Mouse (Mus musculus) gastrocnemius, adult 2 months (tissue): Measurements from ENCODE around the gene Bcar3. TPM values are rescaled to one million over a fixed set of nuclear protein-coding genes. Genes with fewer than 3 reads are reported as not detected.

Experiments
- DNase-seq: peaks from one replicate; pipeline ENCODE4 v3.0.0; 2022
- H3K27ac ChIP-seq: fragments of 200-600 bp; 2 replicates; pipeline ENCODE4 v1.8.1; 2022; ENCODE audit warnings: mild to moderate bottlenecking
- H3K4me3 ChIP-seq: fragments of 200-600 bp; 2 replicates; pipeline ENCODE4 v1.8.1; 2022; ENCODE audit warnings: mild to moderate bottlenecking, moderate library complexity
- CTCF ChIP-seq: fragments of 200-600 bp; IDR thresholded peaks from 2 replicates; pipeline ENCODE4 v1.8.1; 2022; ENCODE audit warnings: antibody characterized with exemption, mild to moderate bottlenecking, moderate library complexity
- intact Hi-C: fragments of 180-260 bp; cut with DNase I; formaldehyde crosslinking; loops from one replicate; pipeline ENCODE4 v1.15.1; 2025
- total RNA-seq, 2 experiments: library from RNA; stranded (reverse); gene quantifications; 2 replicates each; pipeline ENCODE4 v1.2.3; 2021

The Bcar3 gene
- total RNA-seq, 2 experiments from 2014 or later, result 4.9 to 5.2 TPM

- no peak for DNase-seq
- Histone ChIP-seq H3K27ac (no peak overlapping the region), H3K4me3 (no peak overlapping the region)
- no peak for TF ChIP-seq CTCF
- intact Hi-C loops, result no loop called here
These were observed 29.9 kb downstream of the Bcar3 start for GRCm38 (mm10) chr3:122323841-122324240.

- no peak for DNase-seq
- Histone ChIP-seq H3K27ac (no peak overlapping the region), H3K4me3 (no peak overlapping the region)
- no peak for TF ChIP-seq CTCF
- intact Hi-C loops, result no loop called here
These were observed 30.6 kb downstream of the Bcar3 start for GRCm38 (mm10) chr3:122324528-122324927.

- no peak overlapping the region for H3K27ac ChIP-seq
- H3K4me3 ChIP-seq, result no peak overlapping the region
- no peak for TF ChIP-seq CTCF
- intact Hi-C loops, result no loop called here
- DNase-seq, result no peak
These were observed 36.5 kb downstream of the Bcar3 start for GRCm38 (mm10) chr3:122330484-122330883.

GRCm38 (mm10) chr3:122333493-122333892 lies 39.6 kb downstream of the Bcar3 start:
- Histone ChIP-seq H3K27ac (peak overlapping the region; percentile 62; the same call in 1 of the 2 replicates), H3K4me3 (no peak overlapping the region)
- no peak for TF ChIP-seq CTCF
- no peak for DNase-seq
- intact Hi-C loops, result no loop called here

- DNase-seq, result peak; percentile 33
- Histone ChIP-seq H3K4me3 (no peak overlapping the region), H3K27ac (peak overlapping the region; percentile 51)
- intact Hi-C loops, result no loop called here
- no peak for TF ChIP-seq CTCF
These were observed 40.0 kb downstream of the Bcar3 start for GRCm38 (mm10) chr3:122333902-122334301.

- Histone ChIP-seq H3K27ac (peak overlapping the region; percentile 51; the same call in 1 of the 2 replicates), H3K4me3 (no peak overlapping the region)
- intact Hi-C loops, result no loop called here
- no peak for TF ChIP-seq CTCF
- no peak for DNase-seq
These were observed 40.4 kb downstream of the Bcar3 start for GRCm38 (mm10) chr3:122334375-122334774.

- H3K27ac ChIP-seq, result no peak overlapping the region
- no peak overlapping the region for H3K4me3 ChIP-seq
- intact Hi-C loops, result no loop called here
- DNase-seq, result no peak
- no peak for TF ChIP-seq CTCF
These were observed 42.1 kb downstream of the Bcar3 start for GRCm38 (mm10) chr3:122336030-122336429.

GRCm38 (mm10) chr3:122337992-122338391 lies 44.1 kb downstream of the Bcar3 start:
- peak; percentile 44 for DNase-seq
- TF ChIP-seq CTCF, result no peak
- Histone ChIP-seq H3K27ac (no peak overlapping the region), H3K4me3 (no peak overlapping the region)
- intact Hi-C loops, result no loop called here

- intact Hi-C loops, result no loop called here
- DNase-seq, result no peak
- no peak overlapping the region for H3K27ac ChIP-seq
- H3K4me3 ChIP-seq, result no peak overlapping the region
- TF ChIP-seq CTCF, result no peak
These were observed 45.0 kb downstream of the Bcar3 start for GRCm38 (mm10) chr3:122338897-122339296.

GRCm38 (mm10) chr3:122340135-122341068 lies 46.5 kb downstream of the Bcar3 start:
- Histone ChIP-seq H3K4me3 (no peak overlapping the region), H3K27ac (no peak overlapping the region)
- intact Hi-C loops, result no loop called here
- TF ChIP-seq CTCF, result no peak
- no peak for DNase-seq

- no peak overlapping the region for H3K27ac ChIP-seq
- intact Hi-C loops, result no loop called here
- no peak for DNase-seq
- TF ChIP-seq CTCF, result no peak
- no peak overlapping the region; the same call in 1 of the 2 replicates for H3K4me3 ChIP-seq
These were observed 49.5 kb downstream of the Bcar3 start for GRCm38 (mm10) chr3:122343437-122343853.

- no peak for DNase-seq
- intact Hi-C loops, result no loop called here
- Histone ChIP-seq H3K4me3 (no peak overlapping the region), H3K27ac (no peak overlapping the region)
- no peak for TF ChIP-seq CTCF
These were observed 50.4 kb downstream of the Bcar3 start for GRCm38 (mm10) chr3:122344350-122344749.

- no peak overlapping the region for H3K27ac ChIP-seq
- no peak for TF ChIP-seq CTCF
- DNase-seq, result no peak
- intact Hi-C loops, result no loop called here
- H3K4me3 ChIP-seq, result no peak overlapping the region
These were observed 52.1 kb downstream of the Bcar3 start for GRCm38 (mm10) chr3:122345977-122346472.
